Mouse (Mus musculus): Measurements from ENCODE around the gene Cd69. TPM values are rescaled to one million over a fixed set of nuclear protein-coding genes. Genes with fewer than 3 reads are reported as not detected.
A peak's percentile ranks its signal among the peaks of the same experiment; 100 is the strongest.

The Cd69 gene
- polyA plus RNA-seq, 1 experiment: 4.8 TPM

DNA sequence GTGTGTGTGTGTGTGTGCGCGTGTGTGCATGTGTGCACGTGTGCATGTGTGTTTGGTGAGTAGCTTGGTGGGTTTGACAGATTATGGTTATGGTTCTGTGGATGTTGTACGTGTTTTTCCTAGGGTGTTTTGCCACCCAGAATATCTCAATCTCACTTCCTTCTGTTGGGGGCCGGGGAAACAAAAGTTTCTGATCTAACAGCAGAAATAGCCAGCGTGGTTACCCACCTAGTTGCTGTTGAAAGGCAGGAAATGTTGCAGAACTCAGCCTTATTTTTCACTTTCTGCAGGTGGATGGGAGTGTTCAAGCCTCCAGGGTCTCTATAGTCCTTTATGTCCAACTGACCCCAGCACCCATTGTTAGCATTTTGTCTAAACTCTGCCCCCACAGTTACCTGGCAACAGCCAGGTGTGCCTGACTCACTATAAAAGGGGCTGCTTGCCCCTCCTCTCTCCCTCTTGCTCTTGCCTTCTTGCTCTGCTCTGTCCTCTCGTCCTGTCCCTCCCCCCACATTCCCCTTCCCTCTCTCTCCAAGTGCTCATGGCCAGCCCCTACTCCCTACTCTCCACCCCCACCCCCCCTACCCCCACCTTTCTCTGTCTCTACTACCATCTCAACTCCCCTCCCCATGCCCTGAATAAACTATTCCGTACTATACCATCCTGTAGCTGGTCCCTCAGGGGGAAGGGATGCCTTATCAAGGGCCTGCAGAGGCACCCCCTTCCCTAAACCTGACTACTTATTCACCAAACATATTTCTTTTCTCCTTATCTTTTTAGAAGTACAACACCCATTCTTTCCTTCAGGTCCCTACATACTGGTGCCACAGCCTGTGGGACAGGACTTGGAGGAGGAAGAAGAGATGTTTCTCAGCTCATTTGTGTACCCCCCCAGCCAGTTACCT lies 40.5 kb downstream of the Cd69 start:
- Histone ChIP-seq H3K4me1 (ENCODE audit: control insufficient read depth, insufficient read depth, low read length) (peaks cover 2% of the 10 kb centered on the region; the same call in 1 of the 2 replicates), H3K27ac (ENCODE audit: control insufficient read depth, insufficient read depth, low read depth, low read length, poor library complexity) (peak overlapping the region; percentile 98), H3K4me3 (replicated peaks; ENCODE audit: control insufficient read depth, low read depth, low read length) (no peak overlapping the region)
- WGBS: under 1% methylated on average over 8 of the region's 8 CpGs
- 0 out of 2 replicates have a peak, but pooled peaks have one; percentile 15 for TF ChIP-seq POLR2A (IDR thresholded peaks at IDR 0.05; ENCODE audit: borderline replicate concordance, control insufficient read depth, low read depth, low read length)
- TF ChIP-seq CTCF (IDR thresholded peaks at IDR 0.05; ENCODE audit: control insufficient read depth, insufficient read depth, low read length): no peak

DNA sequence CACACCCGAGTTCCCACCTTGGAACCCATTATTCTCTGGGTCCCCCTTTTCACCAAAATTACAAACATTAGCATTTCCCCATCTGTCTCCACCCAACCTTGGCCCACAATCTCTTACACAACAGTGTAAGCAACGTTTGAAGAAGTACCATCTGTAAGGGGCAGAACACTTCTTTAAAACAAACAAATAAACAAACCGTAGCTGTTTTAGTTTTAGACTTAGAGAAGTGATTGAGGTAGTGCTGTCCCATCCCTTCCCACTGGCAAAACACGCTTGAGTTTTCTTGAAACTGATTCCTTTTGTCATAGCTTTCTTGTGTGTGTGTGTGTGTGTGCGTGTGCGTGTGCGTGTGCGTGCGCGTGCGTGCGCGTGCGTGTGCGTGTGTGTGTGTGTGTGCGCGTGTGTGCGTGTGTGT lies 41.3 kb downstream of the Cd69 start:
- peaks cover 2% of the 10 kb centered on the region; the same call in 1 of the 2 replicates for H3K4me1 ChIP-seq (ENCODE audit: control insufficient read depth, insufficient read depth, low read length)
- peak overlapping the region; percentile 52 for H3K4me3 ChIP-seq (replicated peaks; ENCODE audit: control insufficient read depth, low read depth, low read length)
- TF ChIP-seq POLR2A (IDR thresholded peaks at IDR 0.05; ENCODE audit: borderline replicate concordance, control insufficient read depth, low read depth, low read length) (no peak), CTCF (IDR thresholded peaks at IDR 0.05; ENCODE audit: control insufficient read depth, insufficient read depth, low read length) (no peak)
- peak overlapping the region; percentile 98 for H3K27ac ChIP-seq (ENCODE audit: control insufficient read depth, insufficient read depth, low read depth, low read length, poor library complexity)
- WGBS: 42% methylated on average over 18 of the region's 18 CpGs

DNA sequence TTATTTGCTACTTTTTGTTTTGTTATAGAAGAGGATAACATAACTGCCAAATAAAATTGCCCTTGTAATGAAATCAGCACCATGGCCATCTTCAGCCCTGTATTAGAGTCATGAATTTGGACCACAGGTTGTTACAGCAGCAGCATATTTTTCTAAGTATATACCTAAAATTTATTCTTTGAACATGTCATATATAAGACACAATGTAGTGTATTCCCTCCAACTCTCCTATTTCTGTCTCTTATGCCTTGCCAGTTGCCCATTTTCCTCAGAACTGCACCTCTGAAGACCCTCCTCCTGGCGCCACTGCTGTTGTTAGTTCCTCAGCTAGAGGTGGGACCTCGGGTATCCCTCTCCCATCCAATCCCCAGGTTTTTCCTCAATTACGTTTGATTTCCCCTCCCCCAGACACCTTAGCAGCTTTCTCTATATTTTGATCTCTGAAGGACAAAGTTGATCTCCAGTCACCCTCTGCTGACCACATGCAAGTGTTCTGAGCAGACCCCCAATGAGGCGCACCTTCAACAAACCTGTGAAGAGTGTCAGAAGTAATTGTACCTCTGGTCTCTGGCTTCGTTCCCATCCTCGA lies 41.8 kb downstream of the Cd69 start:
- 9% methylated on average over 6 of the region's 6 CpGs for WGBS
- Histone ChIP-seq H3K27ac (ENCODE audit: control insufficient read depth, insufficient read depth, low read depth, low read length, poor library complexity) (peak overlapping the region; percentile 98), H3K4me1 (ENCODE audit: control insufficient read depth, insufficient read depth, low read length) (peaks cover 2% of the 10 kb centered on the region; the same call in 1 of the 2 replicates), H3K4me3 (replicated peaks; ENCODE audit: control insufficient read depth, low read depth, low read length) (peak overlapping the region; percentile 52)
- TF ChIP-seq POLR2A (IDR thresholded peaks at IDR 0.05; ENCODE audit: borderline replicate concordance, control insufficient read depth, low read depth, low read length) (no peak), CTCF (IDR thresholded peaks at IDR 0.05; ENCODE audit: control insufficient read depth, insufficient read depth, low read length) (no peak)

DNA sequence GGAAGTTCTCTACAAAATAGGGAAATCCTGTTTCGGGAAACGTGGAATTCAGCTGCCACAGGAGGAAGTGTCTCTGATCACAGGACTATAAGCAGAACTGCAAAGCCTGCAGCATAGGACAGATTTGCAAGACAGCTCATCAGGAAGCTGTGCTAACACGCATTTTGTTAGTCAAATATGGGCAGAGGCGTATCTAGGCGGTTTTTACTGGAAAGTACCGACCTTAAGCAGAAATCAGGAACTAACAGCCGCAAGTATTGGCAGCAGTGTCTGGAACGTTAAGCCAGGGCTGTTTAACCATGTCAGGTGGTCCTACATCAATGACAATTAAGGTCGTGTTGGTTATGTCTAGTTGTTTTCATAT lies 42.4 kb downstream of the Cd69 start:
- WGBS: under 1% methylated on average over 9 of the region's 9 CpGs
- H3K4me1 ChIP-seq (ENCODE audit: control insufficient read depth, insufficient read depth, low read length): peaks cover 2% of the 10 kb centered on the region; the same call in 1 of the 2 replicates
- H3K27ac ChIP-seq (ENCODE audit: control insufficient read depth, insufficient read depth, low read depth, low read length, poor library complexity): peak overlapping the region; percentile 37; the same call in 1 of the 2 replicates
- H3K4me3 ChIP-seq (replicated peaks; ENCODE audit: control insufficient read depth, low read depth, low read length): peak overlapping the region; percentile 15
- TF ChIP-seq POLR2A (IDR thresholded peaks at IDR 0.05; ENCODE audit: borderline replicate concordance, control insufficient read depth, low read depth, low read length): 0 out of 2 replicates have a peak, but pooled peaks have one; percentile 38
- no peak for TF ChIP-seq CTCF (IDR thresholded peaks at IDR 0.05; ENCODE audit: control insufficient read depth, insufficient read depth, low read length)

DNA sequence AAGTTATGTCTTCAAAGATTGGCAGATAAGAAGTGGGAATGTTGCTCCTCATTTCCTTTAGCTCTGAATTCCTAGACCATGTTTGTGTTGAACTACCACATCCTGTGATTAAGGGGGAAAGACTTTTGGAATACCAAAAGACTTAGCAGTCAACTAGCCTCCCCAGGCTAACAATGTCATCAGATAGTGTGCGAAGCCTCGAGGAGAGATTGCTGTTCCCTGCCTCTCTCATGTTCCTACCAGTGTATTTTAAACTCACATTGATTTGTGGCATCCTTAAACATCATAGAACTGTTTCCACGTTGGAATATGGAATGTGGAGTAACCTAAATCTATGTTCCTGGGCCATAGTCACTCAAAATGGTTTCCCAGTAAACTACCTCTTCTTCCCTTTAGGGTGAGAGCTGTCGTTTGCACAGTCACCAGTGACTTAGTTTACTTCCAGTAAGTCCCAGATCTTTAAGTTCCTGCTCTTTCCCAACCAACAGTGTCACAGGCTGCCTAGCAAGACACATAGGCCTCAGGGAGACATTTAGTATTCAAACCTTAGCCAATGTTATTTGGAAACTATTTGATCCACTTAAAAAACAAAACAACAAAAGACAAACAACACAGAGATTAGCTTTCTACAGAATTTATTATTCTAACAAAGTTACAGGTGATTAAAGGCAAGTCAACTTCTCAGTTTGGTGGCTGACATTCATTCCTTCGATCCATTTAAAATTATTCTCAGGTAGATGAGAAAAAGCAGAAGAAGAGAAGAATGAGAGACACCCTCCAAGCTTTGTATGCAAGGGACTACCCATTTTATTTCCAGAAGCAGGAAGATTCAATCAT lies 43.0 kb downstream of the Cd69 start:
- no peak for TF ChIP-seq CTCF (IDR thresholded peaks at IDR 0.05; ENCODE audit: control insufficient read depth, insufficient read depth, low read length)
- no peak for TF ChIP-seq POLR2A (IDR thresholded peaks at IDR 0.05; ENCODE audit: borderline replicate concordance, control insufficient read depth, low read depth, low read length)
- peak overlapping the region; percentile 45; the same call in 1 of the 2 replicates for H3K27ac ChIP-seq (ENCODE audit: control insufficient read depth, insufficient read depth, low read depth, low read length, poor library complexity)
- H3K4me1 ChIP-seq (ENCODE audit: control insufficient read depth, insufficient read depth, low read length): peaks cover 2% of the 10 kb centered on the region; the same call in 1 of the 2 replicates
- peak overlapping the region; percentile 15 for H3K4me3 ChIP-seq (replicated peaks; ENCODE audit: control insufficient read depth, low read depth, low read length)
- WGBS: 34% methylated on average over 5 of the region's 5 CpGs

DNA sequence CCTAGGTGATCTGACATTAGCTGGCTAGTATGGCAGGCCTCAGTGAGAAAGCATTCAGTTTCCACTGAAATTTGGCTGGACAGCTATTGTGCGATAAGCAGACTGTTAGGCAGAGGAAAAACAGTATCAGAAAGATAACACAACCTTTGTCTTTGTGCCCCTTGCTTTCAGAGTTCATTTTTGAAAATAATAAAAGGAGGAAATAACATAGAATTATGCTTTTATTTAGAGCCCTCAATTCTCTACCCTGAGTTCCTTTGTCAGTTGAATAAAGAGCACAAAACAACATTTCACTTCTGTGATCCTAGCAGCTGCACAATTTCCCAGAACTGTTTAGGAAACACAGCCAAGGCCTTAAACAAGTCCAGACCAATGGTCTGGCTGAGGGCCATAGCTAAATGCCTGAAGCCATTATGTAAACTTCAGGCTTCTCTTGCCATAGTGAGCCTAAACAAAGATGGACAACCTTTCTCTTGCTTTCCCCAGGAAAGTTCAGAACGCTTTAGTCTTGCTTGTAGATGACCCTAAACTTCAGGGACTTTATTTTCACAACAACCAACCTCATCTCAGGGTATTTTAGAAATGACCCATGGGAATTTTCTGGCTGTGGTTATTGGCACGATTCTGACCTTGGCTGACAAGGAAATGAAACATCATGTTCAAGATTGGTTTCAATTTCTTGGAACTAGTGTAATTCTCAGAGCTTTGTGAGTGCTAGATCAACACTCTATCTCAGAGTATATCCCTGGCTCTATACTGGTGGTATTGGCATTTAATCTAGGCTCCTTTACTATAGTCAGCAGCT lies 45.3 kb downstream of the Cd69 start:
- WGBS: 31% methylated on average over 3 of the region's 3 CpGs
- peaks cover 2% of the 10 kb centered on the region; the same call in 1 of the 2 replicates for H3K4me1 ChIP-seq (ENCODE audit: control insufficient read depth, insufficient read depth, low read length)
- no peak for TF ChIP-seq POLR2A (IDR thresholded peaks at IDR 0.05; ENCODE audit: borderline replicate concordance, control insufficient read depth, low read depth, low read length)
- no peak for TF ChIP-seq CTCF (IDR thresholded peaks at IDR 0.05; ENCODE audit: control insufficient read depth, insufficient read depth, low read length)

More for the DNA sequence above, 45.3 kb downstream of the Cd69 start:
- no peak overlapping the region for H3K4me3 ChIP-seq (replicated peaks; ENCODE audit: control insufficient read depth, low read depth, low read length)
- peak overlapping the region; percentile 66; the same call in 1 of the 2 replicates for H3K27ac ChIP-seq (ENCODE audit: control insufficient read depth, insufficient read depth, low read depth, low read length, poor library complexity)
